In genomic region chr10:43434326-43434725, GRCm38 (mm10) we compare ENCODE assay signal across 23 mouse cellular contexts.
"Had no signal": no experiment of that assay in that cellular context is flagged by ENCODE, and none has a peak within 500 bp of the region (broad histone marks: within the 10 kb centered on the region; RNA-seq: fewer than 3 reads in every experiment).

No protein-coding gene starts in this region.

- H3K27ac ChIP-seq: gastrocnemius, adult 2 months; heart, embryonic 10.5 days; hindbrain, embryonic 10.5 days; hindbrain, embryonic 12.5 days; hindbrain, embryonic 14.5 days; intestine, embryonic 15.5 days; limb, embryonic 13.5 days; limb, embryonic 15.5 days; liver, embryonic 12.5 days; liver, embryonic 14.5 days had no signal

- DNase-seq: gastrocnemius, adult 2 months; gastrocnemius, postnatal 10 days; gastrocnemius, postnatal 25 days; heart, adult 18-20 months; heart, postnatal 10 days; heart, postnatal 4 days; layer of hippocampus, adult 9-11 months; layer of hippocampus, postnatal 36 days; left cerebral cortex, postnatal 4 days had no signal

- H3K4me1 ChIP-seq: liver, embryonic 12.5 days had no signal

- ATAC-seq: forebrain, embryonic 16.5 days; hindbrain, embryonic 16.5 days; inflammation-experienced regulatory T-cells, adult 6 months; intestine, embryonic 15.5 days; intestine, postnatal 0 days; liver, embryonic 12.5 days had no signal

- H3K9ac ChIP-seq: heart, embryonic 12.5 days; hindbrain, embryonic 12.5 days; hindbrain, embryonic 14.5 days; intestine, embryonic 15.5 days; limb, embryonic 13.5 days; limb, embryonic 15.5 days; liver, embryonic 12.5 days; liver, embryonic 14.5 days had no signal

- H3K9me3 ChIP-seq: heart, embryonic 10.5 days; intestine, embryonic 15.5 days; limb, embryonic 15.5 days; liver, embryonic 12.5 days had no signal

- H3K36me3 ChIP-seq: heart, embryonic 10.5 days; hindbrain, embryonic 12.5 days; intestine, embryonic 15.5 days; limb, embryonic 15.5 days; liver, embryonic 12.5 days had no signal

- H3K4me3 ChIP-seq: gastrocnemius, adult 2 months; heart, embryonic 10.5 days; heart, embryonic 12.5 days; hindbrain, embryonic 10.5 days; hindbrain, embryonic 12.5 days; intestine, embryonic 15.5 days; limb, embryonic 13.5 days; limb, embryonic 15.5 days; liver, embryonic 12.5 days had no signal

- H3K27me3 ChIP-seq: heart, embryonic 12.5 days; hindbrain, embryonic 12.5 days; intestine, embryonic 15.5 days; limb, embryonic 13.5 days; limb, embryonic 15.5 days; liver, embryonic 12.5 days had no signal

- H3K4me2 ChIP-seq: heart, embryonic 12.5 days; hindbrain, embryonic 12.5 days; hindbrain, embryonic 14.5 days; intestine, embryonic 15.5 days; limb, embryonic 13.5 days; limb, embryonic 15.5 days; liver, embryonic 12.5 days had no signal
